Mouse (Mus musculus): Measurements from ENCODE around the gene Il22ra1.

DNA sequence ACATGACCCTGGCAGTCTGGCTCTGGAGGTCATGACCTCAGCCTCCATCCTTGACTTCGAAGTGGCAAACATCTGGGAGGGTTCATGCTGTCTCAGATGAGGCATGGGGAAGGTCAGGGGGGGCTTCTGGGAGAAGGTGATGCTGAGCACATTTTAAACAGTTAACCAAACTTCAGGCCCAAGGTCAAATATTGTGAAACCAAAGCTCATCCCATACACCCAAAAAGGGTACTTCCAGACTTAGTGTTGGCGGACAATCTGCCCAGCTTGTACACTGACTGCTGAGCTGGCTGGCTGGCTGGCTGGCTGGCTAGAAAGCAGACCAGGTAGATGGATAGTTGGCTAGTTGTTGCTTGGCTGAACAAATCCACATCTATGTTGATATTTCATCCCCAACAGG, 61.2 kb downstream of the Il22ra1 start:
- TF ChIP-seq GATA1 (IDR thresholded peaks at IDR 0.05; ENCODE audit: borderline replicate concordance, low read length) (no peak), FLI1 (IDR thresholded peaks at IDR 0.05; ENCODE audit: low read length) (no peak)

All from megakaryocyte, embryonic 14.5 days (primary cell).